Mouse (Mus musculus) C2C12 (cell line): Measurements from ENCODE around the gene Lhx1. TPM values are rescaled to one million over a fixed set of nuclear protein-coding genes. Genes with fewer than 3 reads are reported as not detected.

ENCODE experiments used
- H3K27me3 ChIP-seq: one replicate; pipeline ENCODE4 v1.6.1; 2011; ENCODE audit not compliant: control insufficient read depth, insufficient read depth, insufficient read length
- H3K36me3 ChIP-seq: one replicate; pipeline ENCODE4 v1.6.1; 2011; ENCODE audit not compliant: control insufficient read depth, insufficient read depth
- H3K4me3 ChIP-seq: one replicate; pipeline ENCODE4 v1.5.1; 2011; ENCODE audit warnings: mild to moderate bottlenecking, control low read depth; ENCODE audit not compliant: poor library complexity, insufficient read depth, severe bottlenecking
- H3K79me2 ChIP-seq: one replicate; pipeline ENCODE4 v1.6.1; 2011; ENCODE audit not compliant: control insufficient read depth, insufficient read depth
- H3K79me3 ChIP-seq: one replicate; pipeline ENCODE4 v1.6.1; 2011; ENCODE audit warnings: low read depth, control low read depth
- H3ac ChIP-seq: one replicate; pipeline ENCODE3; 2011; ENCODE audit warnings: low read depth; ENCODE audit not compliant: control insufficient read depth, insufficient read length
- CEBPB ChIP-seq: IDR thresholded peaks from one replicate; pipeline ENCODE4 v1.6.1; 2011; ENCODE audit warnings: low read depth, mild to moderate bottlenecking, control low read depth, moderate library complexity
- CTCF ChIP-seq: IDR thresholded peaks from one replicate; pipeline ENCODE4 v1.5.1; 2011; ENCODE audit not compliant: control insufficient read depth, insufficient read depth, insufficient read length
- FOSL1 ChIP-seq: IDR thresholded peaks from one replicate; pipeline ENCODE4 v1.8.0; 2011; ENCODE audit warnings: mild to moderate bottlenecking, low read length; ENCODE audit not compliant: poor library complexity, insufficient read depth, severe bottlenecking
- MAX ChIP-seq: IDR thresholded peaks from one replicate; pipeline ENCODE4 v1.6.1; 2011; ENCODE audit warnings: mild to moderate bottlenecking, control low read depth
- MYOD1 ChIP-seq: IDR thresholded peaks from one replicate; pipeline ENCODE4 v1.6.1; 2011; ENCODE audit warnings: low read depth; ENCODE audit not compliant: control insufficient read depth, insufficient read length
- MYOG ChIP-seq: IDR thresholded peaks from one replicate; pipeline ENCODE4 v1.6.1; 2011; ENCODE audit not compliant: control insufficient read depth, insufficient read length; ENCODE audit errors: extremely low read depth
- USF1 ChIP-seq: IDR thresholded peaks from one replicate; pipeline ENCODE4 v1.6.1; 2011; ENCODE audit warnings: low read depth, mild to moderate bottlenecking, control low read depth, moderate library complexity
- long read RNA-seq, 2 experiments: library from polyadenylated mRNA; unstranded; transcript quantifications; one replicate each; pipeline ENCODE4 v2.0.0; 2019 to 2020
- polyA plus RNA-seq: library from polyadenylated mRNA; unstranded; fragments of >200 nt; fragmentation: generic; extraction: Trizol; gene quantifications from one replicate; pipeline ENCODE4 v1.2.1, GENCODE M21; 2012; ENCODE audit warnings: missing spikeins

The Lhx1 gene
- polyA plus RNA-seq = not detected
- long read RNA-seq, experiment 1 = 0 reads
- long read RNA-seq, experiment 2 = 0 reads

- Histone ChIP-seq H3K27me3 (peaks cover 99% of the 10 kb centered on the region), H3K79me2 (no peaks in the 10 kb centered on the region), H3K4me3 (no peak within 1 kb of the TSS), H3K79me3 (no peaks in the 10 kb centered on the region), H3ac (no peak within 1 kb of the TSS), H3K36me3 (no peaks in the 10 kb centered on the region)
- no peak for TF ChIP-seq MYOG
- no peak for TF ChIP-seq FOSL1
- no peak for TF ChIP-seq MYOD1
- no peak for TF ChIP-seq CEBPB
- no peak for TF ChIP-seq USF1
- TF ChIP-seq MAX = no peak
- no peak for TF ChIP-seq CTCF
Measured at GRCm38 (mm10) chr11:84525421-84526274, at the start of gene Lhx1. TSS of gene Lhx1 (minus strand) at chr11:84525535.

- Histone ChIP-seq H3K4me3 (no peak overlapping the region), H3K27me3 (peaks cover 61% of the 10 kb centered on the region), H3K79me3 (no peaks in the 10 kb centered on the region), H3K79me2 (no peaks in the 10 kb centered on the region), H3K36me3 (no peaks in the 10 kb centered on the region), H3ac (no peak overlapping the region)
- TF ChIP-seq MYOD1 (no peak), FOSL1 (no peak)
Measured at GRCm38 (mm10) chr11:84574834-84575233, 49.5 kb upstream of the Lhx1 start.

GRCm38 (mm10) chr11:84573637-84574036 is 48.3 kb upstream of the Lhx1 start:
- TF ChIP-seq MYOD1 (no peak), USF1 (no peak), CEBPB (no peak), MYOG (no peak), MAX (no peak), CTCF (no peak), FOSL1 (no peak)
- no peaks in the 10 kb centered on the region for H3K36me3 ChIP-seq
- no peak overlapping the region for H3K4me3 ChIP-seq
- H3K79me3 ChIP-seq = no peaks in the 10 kb centered on the region
- no peak overlapping the region for H3ac ChIP-seq
- H3K79me2 ChIP-seq = no peaks in the 10 kb centered on the region
- peaks cover 69% of the 10 kb centered on the region for H3K27me3 ChIP-seq

GRCm38 (mm10) chr11:84570812-84571211 is 45.5 kb upstream of the Lhx1 start:
- TF ChIP-seq USF1 (no peak), CTCF (no peak), FOSL1 (no peak), MYOD1 (no peak), MYOG (no peak), MAX (no peak), CEBPB (no peak)
- Histone ChIP-seq H3K79me2 (no peaks in the 10 kb centered on the region), H3K36me3 (no peaks in the 10 kb centered on the region), H3K4me3 (no peak overlapping the region), H3K27me3 (peaks cover 71% of the 10 kb centered on the region), H3K79me3 (no peaks in the 10 kb centered on the region), H3ac (no peak overlapping the region)

GRCm38 (mm10) chr11:84570392-84570791 is 45.1 kb upstream of the Lhx1 start:
- H3K4me3 ChIP-seq = no peak overlapping the region
- no peaks in the 10 kb centered on the region for H3K36me3 ChIP-seq
- peaks cover 71% of the 10 kb centered on the region for H3K27me3 ChIP-seq
- TF ChIP-seq CEBPB (no peak), FOSL1 (no peak), MYOD1 (no peak), USF1 (no peak), MAX (no peak), MYOG (no peak), CTCF (no peak)
- no peaks in the 10 kb centered on the region for H3K79me3 ChIP-seq
- no peaks in the 10 kb centered on the region for H3K79me2 ChIP-seq
- H3ac ChIP-seq = no peak overlapping the region

- Histone ChIP-seq H3K79me3 (no peaks in the 10 kb centered on the region), H3K79me2 (no peaks in the 10 kb centered on the region), H3K27me3 (peaks cover 72% of the 10 kb centered on the region), H3K36me3 (no peaks in the 10 kb centered on the region), H3ac (no peak overlapping the region), H3K4me3 (no peak overlapping the region)
- no peak for TF ChIP-seq MAX
- no peak for TF ChIP-seq FOSL1
- no peak for TF ChIP-seq CTCF
- no peak for TF ChIP-seq CEBPB
- no peak for TF ChIP-seq USF1
- TF ChIP-seq MYOD1 = no peak
- TF ChIP-seq MYOG = no peak
Measured at GRCm38 (mm10) chr11:84569052-84569751, 43.9 kb upstream of the Lhx1 start.
